Mouse (Mus musculus) lung, adult 2 months (tissue): ENCODE measurements around the gene Gcnt2. TPM values are rescaled to one million over a fixed set of nuclear protein-coding genes. Genes with fewer than 3 reads are reported as not detected.

ENCODE experiments used
- DNase-seq: peaks from one replicate; pipeline ENCODE4 v3.0.0; 2022
- H3K4me1 ChIP-seq: fragments of 200-500 bp; 2 replicates; pipeline ENCODE4 v1.6.1; 2011; ENCODE audit warnings: low read length; ENCODE audit not compliant: control insufficient read depth, insufficient read depth
- H3K4me3 ChIP-seq: fragments of 200-500 bp; replicated peaks from 2 replicates; pipeline ENCODE3; 2011; ENCODE audit warnings: low read depth, mild to moderate bottlenecking, control low read depth, low read length; ENCODE audit errors: extremely low read depth
- CTCF ChIP-seq: fragments of 200-500 bp; IDR thresholded peaks from 2 replicates; pipeline ENCODE4 v1.5.1; 2011; ENCODE audit warnings: mild to moderate bottlenecking, low read length, control low read depth; ENCODE audit not compliant: insufficient read depth
- POLR2A ChIP-seq: fragments of 200-500 bp; IDR thresholded peaks from 2 replicates; pipeline ENCODE4 v1.6.1; 2011; ENCODE audit warnings: low read depth, mild to moderate bottlenecking, control low read depth, low read length, borderline replicate concordance; ENCODE audit errors: extremely low read depth
- WGBS: fragments of 180-500 bp; shearing (Covaris S2); methylation state at CpG from one replicate; pipeline ENCODE4 v1.1.7; 2018; 5-methylcytosine and 5-hydroxymethylcytosine counted together
- polyA plus RNA-seq: library from polyadenylated mRNA; depleted of rRNA; stranded (reverse); fragments of >200 nt; gene quantifications from 2 replicates; pipeline ENCODE4 v1.2.3, GENCODE M21; 2012

Gene Gcnt2
- polyA plus RNA-seq, 1 experiment: 17.5 TPM

DNA sequence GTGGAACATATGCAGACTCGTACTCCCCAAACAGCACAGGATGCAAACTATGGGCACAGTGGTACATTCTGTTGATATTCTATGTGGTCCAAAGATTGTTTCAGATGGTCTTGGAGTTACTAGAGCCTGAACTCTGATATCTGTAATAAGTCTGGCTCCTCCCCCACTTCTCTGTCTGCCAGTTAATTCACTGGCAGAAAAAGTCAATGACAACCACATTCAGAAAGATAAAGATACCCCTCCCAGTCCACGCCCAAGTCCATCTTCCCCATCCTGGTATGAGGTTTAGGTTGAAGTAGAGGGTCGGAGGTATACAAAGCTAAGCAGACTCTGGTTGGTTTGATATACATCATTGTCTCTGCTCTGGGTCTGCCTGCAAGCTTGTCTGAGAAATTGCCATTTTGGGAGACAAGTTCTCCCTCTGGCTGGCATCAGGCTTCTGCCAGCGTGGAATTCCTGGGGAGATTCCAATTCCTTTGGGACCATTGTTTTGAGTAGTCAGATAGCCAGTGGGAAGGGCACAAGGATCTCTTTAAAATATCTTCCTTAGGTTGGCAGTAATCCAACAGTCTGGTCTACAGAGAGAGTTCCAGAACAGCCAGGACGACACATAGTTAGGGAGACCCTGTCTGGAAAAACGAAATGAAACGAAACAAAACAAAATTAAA lies 88.1 kb downstream of the Gcnt2 start:
- WGBS: 39% methylated on average over 7 of the region's 7 CpGs
- no peak overlapping the region for H3K4me3 ChIP-seq
- peaks cover 15% of the 10 kb centered on the region for H3K4me1 ChIP-seq
- TF ChIP-seq CTCF (no peak), POLR2A (no peak)
- DNase-seq: no peak

GRCm38 (mm10) chr13:40951386-40951976 lies 91.9 kb downstream of the Gcnt2 start:
- 80% methylated on average over 10 of the region's 10 CpGs for WGBS
- no peak for TF ChIP-seq POLR2A
- no peak for TF ChIP-seq CTCF
- H3K4me1 ChIP-seq: peaks cover 8% of the 10 kb centered on the region
- no peak for DNase-seq
- no peak overlapping the region for H3K4me3 ChIP-seq

DNA sequence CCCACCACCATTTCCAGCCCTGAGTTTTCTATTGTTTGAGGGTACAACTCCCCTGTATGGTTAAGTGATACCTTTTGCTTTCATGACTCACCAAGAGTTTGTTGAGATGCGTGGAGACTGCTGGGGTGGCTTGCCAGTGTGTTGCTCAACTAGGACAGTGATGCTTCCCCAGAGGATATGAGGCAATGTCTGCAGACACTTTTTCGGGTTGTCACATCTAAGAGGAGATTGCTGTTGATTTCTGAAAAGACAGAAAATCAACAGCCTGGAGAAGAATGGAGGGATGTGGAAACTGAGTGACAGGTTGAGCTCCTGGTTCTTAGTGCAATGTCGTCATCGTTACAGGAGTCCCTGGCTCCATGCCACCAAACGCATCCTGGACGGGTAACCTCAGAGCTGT lies 93.7 kb downstream of the Gcnt2 start:
- 37% methylated on average over 6 of the region's 6 CpGs for WGBS
- Histone ChIP-seq H3K4me1 (no peaks in the 10 kb centered on the region; the same call in 1 of the 2 replicates), H3K4me3 (no peak overlapping the region)
- no peak for TF ChIP-seq CTCF
- TF ChIP-seq POLR2A: no peak
- no peak for DNase-seq

DNA sequence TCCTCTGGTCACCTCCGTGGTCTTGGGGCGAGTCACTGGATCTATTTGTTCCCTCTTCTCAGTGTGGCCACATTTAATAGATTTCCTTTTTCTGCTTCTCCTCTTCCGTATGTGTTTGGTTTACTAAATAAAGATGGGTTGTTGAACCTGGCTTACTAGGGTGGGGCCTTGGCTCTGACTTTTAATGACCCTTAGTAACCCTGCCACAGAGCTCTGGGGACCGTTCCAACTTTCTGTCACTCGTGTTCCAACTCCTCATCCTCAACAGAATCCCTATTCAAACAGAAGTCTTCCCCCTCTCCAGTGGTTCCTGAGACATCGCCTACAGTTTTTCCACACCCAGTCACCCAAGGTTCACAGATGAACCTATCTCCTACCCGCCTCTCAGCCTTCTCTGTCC lies 96.2 kb downstream of the Gcnt2 start:
- TF ChIP-seq POLR2A (no peak), CTCF (no peak)
- WGBS: 44% methylated on average over 7 of the region's 7 CpGs
- H3K4me3 ChIP-seq: no peak overlapping the region
- no peak for DNase-seq
- no peaks in the 10 kb centered on the region; the same call in 1 of the 2 replicates for H3K4me1 ChIP-seq

GRCm38 (mm10) chr13:40967609-40968008 lies 108.1 kb downstream of the Gcnt2 start:
- WGBS: 91% methylated on average over 10 of the region's 10 CpGs
- TF ChIP-seq POLR2A (no peak), CTCF (no peak)
- DNase-seq: no peak

GRCm38 (mm10) chr13:40968564-40968963 lies 109.0 kb downstream of the Gcnt2 start:
- TF ChIP-seq POLR2A (no peak), CTCF (no peak)
- DNase-seq: no peak
- Histone ChIP-seq H3K4me3 (no peak overlapping the region), H3K4me1 (no peaks in the 10 kb centered on the region)
- WGBS: 58% methylated on average over 5 of the region's 5 CpGs

More at GRCm38 (mm10) chr13:40967609-40968008, 108.1 kb downstream of the Gcnt2 start:
- Histone ChIP-seq H3K4me3 (no peak overlapping the region), H3K4me1 (no peaks in the 10 kb centered on the region)

GRCm38 (mm10) chr13:40969761-40970390 lies 110.3 kb downstream of the Gcnt2 start:
- Histone ChIP-seq H3K4me1 (no peaks in the 10 kb centered on the region), H3K4me3 (no peak overlapping the region)
- 92% methylated on average over 4 of the region's 4 CpGs for WGBS
- no peak for DNase-seq
- TF ChIP-seq POLR2A (no peak), CTCF (no peak)

GRCm38 (mm10) chr13:40971261-40971660 lies 111.7 kb downstream of the Gcnt2 start:
- no peak overlapping the region for H3K4me3 ChIP-seq
- 66% methylated on average over 5 of the region's 5 CpGs for whole genome bisulfite sequencing
- no peak for DNase-seq
- no peak for TF ChIP-seq CTCF
- no peak for TF ChIP-seq POLR2A
- H3K4me1 ChIP-seq: no peaks in the 10 kb centered on the region

GRCm38 (mm10) chr13:40971831-40972230 lies 112.3 kb downstream of the Gcnt2 start:
- 77% methylated on average over 2 of the region's 2 CpGs for WGBS
- Histone ChIP-seq H3K4me1 (no peaks in the 10 kb centered on the region), H3K4me3 (no peak overlapping the region)
- no peak for TF ChIP-seq CTCF
- TF ChIP-seq POLR2A: no peak
- no peak for DNase-seq
